Mouse (Mus musculus) C2C12 (cell line): Measurements from ENCODE around the gene Topors. TPM values are rescaled to one million over a fixed set of nuclear protein-coding genes. Genes with fewer than 3 reads are reported as not detected.

Source experiments
- H3K27me3 ChIP-seq: one replicate; pipeline ENCODE4 v1.6.1; 2011; ENCODE audit not compliant: control insufficient read depth, insufficient read depth, insufficient read length
- H3K36me3 ChIP-seq: one replicate; pipeline ENCODE4 v1.6.1; 2011; ENCODE audit not compliant: control insufficient read depth, insufficient read depth
- H3K4me3 ChIP-seq: one replicate; pipeline ENCODE4 v1.5.1; 2011; ENCODE audit warnings: mild to moderate bottlenecking, control low read depth; ENCODE audit not compliant: poor library complexity, insufficient read depth, severe bottlenecking
- H3K79me2 ChIP-seq: one replicate; pipeline ENCODE4 v1.6.1; 2011; ENCODE audit not compliant: control insufficient read depth, insufficient read depth
- H3K79me3 ChIP-seq: one replicate; pipeline ENCODE4 v1.6.1; 2011; ENCODE audit warnings: low read depth, control low read depth
- H3ac ChIP-seq: one replicate; pipeline ENCODE3; 2011; ENCODE audit warnings: low read depth; ENCODE audit not compliant: control insufficient read depth, insufficient read length
- CEBPB ChIP-seq: IDR thresholded peaks from one replicate; pipeline ENCODE4 v1.6.1; 2011; ENCODE audit warnings: low read depth, mild to moderate bottlenecking, control low read depth, moderate library complexity
- CTCF ChIP-seq: IDR thresholded peaks from one replicate; pipeline ENCODE4 v1.5.1; 2011; ENCODE audit not compliant: control insufficient read depth, insufficient read depth, insufficient read length
- FOSL1 ChIP-seq: IDR thresholded peaks from one replicate; pipeline ENCODE4 v1.8.0; 2011; ENCODE audit warnings: mild to moderate bottlenecking, low read length; ENCODE audit not compliant: poor library complexity, insufficient read depth, severe bottlenecking
- MAX ChIP-seq: IDR thresholded peaks from one replicate; pipeline ENCODE4 v1.6.1; 2011; ENCODE audit warnings: mild to moderate bottlenecking, control low read depth
- MYOD1 ChIP-seq: IDR thresholded peaks from one replicate; pipeline ENCODE4 v1.6.1; 2011; ENCODE audit warnings: low read depth; ENCODE audit not compliant: control insufficient read depth, insufficient read length
- MYOG ChIP-seq: IDR thresholded peaks from one replicate; pipeline ENCODE4 v1.6.1; 2011; ENCODE audit not compliant: control insufficient read depth, insufficient read length; ENCODE audit errors: extremely low read depth
- USF1 ChIP-seq: IDR thresholded peaks from one replicate; pipeline ENCODE4 v1.6.1; 2011; ENCODE audit warnings: low read depth, mild to moderate bottlenecking, control low read depth, moderate library complexity
- polyA plus RNA-seq: library from polyadenylated mRNA; unstranded; fragments of >200 nt; fragmentation: generic; extraction: Trizol; gene quantifications from one replicate; pipeline ENCODE4 v1.2.1, GENCODE M21; 2012; ENCODE audit warnings: missing spikeins

Gene Topors
- polyA plus RNA-seq, 1 experiment = 13.2 TPM

- Histone ChIP-seq H3K36me3 (no peaks in the 10 kb centered on the region), H3K4me3 (no peak overlapping the region), H3K27me3 (no peaks in the 10 kb centered on the region)
Observed at GRCm38 (mm10) chr4:40221876-40222585, 47.6 kb downstream of the Topors start.

GRCm38 (mm10) chr4:40221004-40221760, 48.5 kb downstream of the Topors start:
- no peaks in the 10 kb centered on the region for H3K36me3 ChIP-seq
- no peaks in the 10 kb centered on the region for H3K79me3 ChIP-seq
- no peaks in the 10 kb centered on the region for H3K79me2 ChIP-seq
- no peaks in the 10 kb centered on the region for H3K27me3 ChIP-seq
- no peak overlapping the region for H3ac ChIP-seq
- TF ChIP-seq CTCF (no peak), CEBPB (no peak), MYOD1 (no peak), FOSL1 (no peak), MYOG (no peak), USF1 (no peak), MAX (no peak)
- no peak overlapping the region for H3K4me3 ChIP-seq

More at GRCm38 (mm10) chr4:40221876-40222585, 47.6 kb downstream of the Topors start:
- Histone ChIP-seq H3K79me2 (no peaks in the 10 kb centered on the region), H3ac (no peak overlapping the region), H3K79me3 (no peaks in the 10 kb centered on the region)
- TF ChIP-seq MYOG (no peak), CTCF (no peak), CEBPB (no peak), USF1 (no peak), MAX (no peak), FOSL1 (no peak), MYOD1 (no peak)

- H3ac ChIP-seq = no peak overlapping the region
- no peaks in the 10 kb centered on the region for H3K79me2 ChIP-seq
- no peak overlapping the region for H3K4me3 ChIP-seq
- H3K36me3 ChIP-seq = no peaks in the 10 kb centered on the region
- TF ChIP-seq MAX (no peak), MYOD1 (no peak), FOSL1 (no peak), CTCF (no peak), CEBPB (no peak), MYOG (no peak), USF1 (no peak)
- no peaks in the 10 kb centered on the region for H3K79me3 ChIP-seq
- no peaks in the 10 kb centered on the region for H3K27me3 ChIP-seq
Observed at GRCm38 (mm10) chr4:40220437-40220836, 49.2 kb downstream of the Topors start.

- H3K79me3 ChIP-seq = no peaks in the 10 kb centered on the region
Observed at GRCm38 (mm10) chr4:40218382-40218781, 51.3 kb downstream of the Topors start.

GRCm38 (mm10) chr4:40217910-40218309, 51.7 kb downstream of the Topors start:
- Histone ChIP-seq H3K79me2 (no peaks in the 10 kb centered on the region), H3K27me3 (no peaks in the 10 kb centered on the region), H3K79me3 (no peaks in the 10 kb centered on the region), H3K36me3 (no peaks in the 10 kb centered on the region), H3ac (no peak overlapping the region), H3K4me3 (no peak overlapping the region)
- TF ChIP-seq MYOG (no peak), MAX (no peak), CTCF (no peak), USF1 (no peak), MYOD1 (no peak)

More at GRCm38 (mm10) chr4:40218382-40218781, 51.3 kb downstream of the Topors start:
- Histone ChIP-seq H3ac (no peak overlapping the region), H3K36me3 (no peaks in the 10 kb centered on the region), H3K79me2 (no peaks in the 10 kb centered on the region), H3K27me3 (no peaks in the 10 kb centered on the region), H3K4me3 (no peak overlapping the region)
- TF ChIP-seq CTCF = peak; percentile 31
- TF ChIP-seq CEBPB = no peak
